Mouse (Mus musculus): ENCODE measurements around the gene Hpse2.
"Not testable (repeated sequence)": the region's sequence is repeated elsewhere in the genome, so short reads cannot be mapped to it uniquely, and the experiment has no call there.

Gene Hpse2

GRCm38 (mm10) chr19:42850444-42850843 is 537.7 kb downstream of the Hpse2 start:
- DNase-seq (ENCODE audit: low spot score) = no peak

- DNase-seq (ENCODE audit: low spot score) = no peak
Measured at GRCm38 (mm10) chr19:42839621-42840294, 548.4 kb downstream of the Hpse2 start.

DNA sequence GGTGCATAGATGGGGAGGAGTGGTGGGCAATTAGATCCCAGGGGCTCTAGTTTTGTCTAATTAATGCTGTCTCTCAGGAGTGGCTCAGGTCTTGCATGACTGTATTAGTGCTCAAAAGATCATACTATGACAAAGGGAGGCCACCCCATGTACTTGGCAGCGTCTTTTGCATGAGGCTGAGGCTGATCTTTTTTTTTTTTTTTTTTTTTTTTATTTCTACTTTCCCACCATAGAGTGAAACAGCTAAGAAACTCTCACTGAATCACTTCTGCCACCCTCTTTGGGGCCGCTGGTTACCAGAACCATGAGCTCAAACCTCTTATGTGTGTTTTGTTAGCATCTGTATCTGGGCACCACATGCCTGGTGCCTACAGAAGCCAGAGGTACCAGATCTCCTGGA is 549.0 kb downstream of the Hpse2 start:
- no peak for DNase-seq (ENCODE audit: low spot score)

GRCm38 (mm10) chr19:42838271-42838670 is 549.9 kb downstream of the Hpse2 start:
- no peak for DNase-seq (ENCODE audit: low spot score)

DNA sequence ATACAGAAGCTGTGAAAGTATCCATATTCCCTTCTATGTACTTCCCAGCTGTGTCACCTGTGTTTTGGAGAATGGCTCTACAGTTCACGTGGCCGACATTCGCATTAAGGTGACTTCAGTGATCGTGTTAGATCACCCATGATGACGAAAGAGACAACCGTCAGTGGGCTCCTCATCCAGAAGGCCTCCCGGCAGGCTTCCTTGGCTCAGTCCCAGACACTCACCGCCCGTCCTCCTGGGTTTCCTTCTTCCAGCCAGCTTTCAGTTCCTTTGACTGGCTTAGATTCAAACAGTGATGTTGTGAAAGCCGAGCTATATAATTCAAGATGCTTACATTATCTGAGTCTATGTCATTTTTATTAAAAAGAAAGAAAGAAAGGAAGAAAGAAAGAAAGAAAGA is 550.6 kb downstream of the Hpse2 start:
- DNase-seq (ENCODE audit: low spot score) = no peak

GRCm38 (mm10) chr19:42833126-42833525 is 555.0 kb downstream of the Hpse2 start:
- no peak for DNase-seq (ENCODE audit: low spot score)

GRCm38 (mm10) chr19:42832251-42832650 is 555.9 kb downstream of the Hpse2 start:
- no peak for DNase-seq (ENCODE audit: low spot score)

DNA sequence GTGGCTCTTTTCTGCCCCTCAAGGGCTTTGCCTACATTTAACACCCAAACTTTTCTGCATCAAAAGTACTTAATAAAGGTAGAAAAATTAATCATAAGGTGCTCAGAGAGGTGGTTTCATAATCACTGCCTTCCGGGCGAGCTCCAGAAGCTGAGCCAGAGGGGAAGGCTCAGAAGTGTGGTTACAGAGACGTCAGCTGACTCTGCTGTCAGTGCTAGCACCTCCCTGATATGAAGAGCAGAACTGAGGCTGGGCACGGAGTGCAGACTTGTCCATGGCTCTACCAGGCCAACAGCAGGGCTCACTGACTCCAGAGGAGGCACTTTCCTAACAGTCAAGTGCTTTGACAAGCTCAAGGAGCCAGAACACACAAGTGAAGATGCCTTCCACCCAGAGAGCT is 559.0 kb downstream of the Hpse2 start:
- no peak for DNase-seq (ENCODE audit: low spot score)

GRCm38 (mm10) chr19:42827843-42828242 is 560.3 kb downstream of the Hpse2 start:
- no peak for DNase-seq (ENCODE audit: low spot score)

DNA sequence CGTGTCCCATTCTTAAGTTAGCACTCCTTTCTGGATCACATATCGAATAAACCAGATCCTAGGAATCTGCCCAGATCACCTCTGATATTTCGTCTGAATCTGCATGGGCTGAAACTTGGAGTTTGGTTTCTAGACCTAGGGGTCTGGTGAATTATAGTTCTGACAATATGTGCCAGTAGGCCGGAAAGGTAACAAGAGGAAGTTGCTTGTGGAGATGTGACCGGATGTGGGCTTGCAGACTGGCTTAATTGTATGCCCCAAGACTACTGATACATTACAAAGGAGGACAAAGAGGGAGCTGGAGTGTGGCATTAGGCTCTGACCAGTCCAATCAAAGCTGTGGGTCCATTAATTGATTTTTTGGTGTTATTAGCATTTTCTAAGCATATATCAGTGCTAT is 568.0 kb downstream of the Hpse2 start:
- no peak for DNase-seq (ENCODE audit: low spot score)

DNA sequence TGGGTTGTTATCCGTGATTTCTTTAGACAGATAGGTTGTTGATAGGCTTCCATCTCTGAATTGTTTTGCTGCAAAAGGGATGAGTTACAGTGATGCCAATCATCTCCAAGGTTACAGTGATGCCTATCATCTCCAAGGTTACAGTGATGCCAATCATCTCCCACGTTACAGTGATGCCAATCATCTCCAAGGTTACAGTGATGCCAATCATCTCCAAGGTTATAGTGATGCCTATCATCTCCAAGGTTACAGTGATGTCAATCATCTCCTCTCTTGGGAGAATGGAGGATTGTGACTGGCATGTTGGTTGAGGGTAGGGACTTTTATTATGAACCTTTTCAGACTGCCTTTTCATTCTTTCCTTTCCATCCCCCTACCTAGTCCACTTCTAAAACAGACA is 570.4 kb downstream of the Hpse2 start:
- DNase-seq (ENCODE audit: low spot score) = no peak

DNA sequence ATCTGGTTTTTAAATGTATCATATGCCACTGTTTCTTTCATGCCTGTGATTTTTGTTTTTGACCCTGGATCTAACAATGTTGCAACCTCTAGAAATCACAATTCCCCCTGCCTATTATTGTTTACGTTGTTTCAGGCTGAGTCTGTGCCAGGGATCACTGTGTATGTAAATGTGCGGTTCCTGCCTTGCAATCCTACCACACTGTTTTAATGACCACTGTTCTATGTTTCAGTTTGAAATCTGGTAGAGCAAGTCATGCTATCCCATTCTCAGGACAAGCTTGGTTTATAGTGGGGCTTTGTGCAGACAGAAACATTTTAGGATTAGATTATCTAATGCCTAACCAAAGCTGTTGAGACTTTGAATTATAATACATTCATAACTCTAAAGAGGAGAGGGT is 571.9 kb downstream of the Hpse2 start:
- no peak for DNase-seq (ENCODE audit: low spot score)

DNA sequence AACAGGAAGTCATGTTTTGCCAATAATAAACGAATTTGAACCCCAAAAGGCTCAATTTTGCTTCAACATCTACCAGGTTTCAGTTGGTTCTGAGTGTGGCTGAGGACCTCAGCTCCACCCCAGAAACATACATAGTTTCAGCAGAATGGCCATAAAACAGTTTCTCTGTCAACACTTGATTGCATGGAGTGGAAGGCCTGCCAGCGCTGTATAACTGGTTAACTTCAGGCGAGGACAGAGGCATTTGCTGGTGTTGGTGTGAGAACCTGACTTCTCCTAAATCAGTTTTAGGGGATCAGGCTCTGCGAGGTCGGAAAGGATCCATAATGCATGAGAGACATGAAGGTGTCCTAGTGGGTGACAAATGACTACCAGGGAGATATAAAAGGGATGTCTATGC is 578.0 kb downstream of the Hpse2 start:
- DNase-seq (ENCODE audit: low spot score) = no peak

GRCm38 (mm10) chr19:42809491-42809890 is 578.7 kb downstream of the Hpse2 start:
- DNase-seq (ENCODE audit: low spot score) = no peak

DNA sequence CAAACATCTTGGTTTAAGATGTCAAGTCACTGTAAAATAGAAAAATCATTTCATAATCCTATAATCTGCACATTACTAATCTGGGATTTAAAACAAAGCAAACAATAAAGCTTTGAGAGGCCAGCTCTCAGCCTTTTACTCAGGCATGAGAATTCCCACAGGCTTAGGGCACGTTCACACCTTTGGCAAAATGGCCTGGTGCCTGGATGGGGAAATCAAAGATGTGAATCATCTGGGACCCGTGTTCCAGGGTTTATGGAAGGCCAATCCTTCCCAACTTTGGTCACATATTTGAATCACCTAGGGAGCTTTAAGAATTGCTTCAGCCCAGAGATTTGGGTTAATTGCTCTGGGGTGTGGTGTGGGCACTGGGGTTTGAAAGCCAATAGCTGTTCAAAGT is 590.3 kb downstream of the Hpse2 start:
- DNase-seq (ENCODE audit: low spot score) = no peak

DNA sequence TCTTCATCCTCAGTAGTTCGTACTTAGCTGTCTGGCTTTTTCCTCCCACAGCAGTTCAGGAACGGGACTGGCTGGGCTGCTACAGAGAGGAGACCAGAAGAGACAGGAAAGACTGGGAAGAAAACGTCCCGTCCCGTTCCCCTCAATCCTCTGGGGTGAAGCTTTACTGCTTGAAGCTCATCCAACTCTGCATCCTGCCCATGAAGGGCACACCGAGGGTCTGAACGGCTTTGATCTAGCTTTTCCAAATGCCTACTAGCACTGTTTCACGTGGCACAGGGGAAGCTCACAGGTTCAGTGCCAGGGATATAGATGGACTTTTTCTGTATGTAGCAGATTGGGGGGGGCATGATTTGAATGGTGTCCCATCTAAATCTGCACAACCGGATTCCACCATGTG is 592.4 kb downstream of the Hpse2 start:
- DNase-seq (ENCODE audit: low spot score) = no peak

DNA sequence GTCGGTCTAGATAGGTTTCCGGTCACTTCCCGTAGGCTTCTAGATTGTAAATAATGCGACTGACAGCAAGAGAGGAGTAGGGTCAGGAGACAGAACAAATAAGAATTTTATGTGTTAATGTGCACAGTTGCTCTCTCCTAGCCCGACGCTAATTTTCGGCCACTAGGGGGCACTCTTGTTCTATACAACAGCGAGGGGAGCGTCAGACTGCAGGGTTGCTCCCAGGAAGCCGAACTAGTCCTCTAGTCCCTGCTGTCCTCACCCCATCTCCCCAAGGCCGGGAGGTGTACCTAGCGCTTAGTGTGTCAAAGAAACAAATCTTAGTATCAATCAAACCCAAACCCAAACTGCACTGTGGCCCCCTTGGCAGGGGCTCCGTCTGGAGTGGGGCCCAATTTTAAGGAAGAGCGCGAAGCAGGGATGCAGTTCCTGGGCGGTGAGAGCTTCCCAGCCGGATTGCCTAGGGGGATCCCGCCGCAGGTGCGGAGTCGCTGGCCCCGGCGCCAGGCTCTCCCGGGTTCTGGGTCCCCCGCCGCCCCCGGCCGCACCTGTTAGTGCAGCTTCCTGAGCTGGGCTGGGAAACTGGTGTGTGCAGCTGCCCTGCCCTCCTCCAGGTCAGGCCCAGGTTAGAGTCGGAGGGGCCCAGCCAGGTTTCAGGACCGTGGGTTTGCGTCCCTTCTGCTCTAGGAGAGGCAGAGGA is 593.1 kb downstream of the Hpse2 start:
- peak; percentile 59 for DNase-seq (ENCODE audit: low spot score)

- DNase-seq (ENCODE audit: low spot score) = no peak
Measured at GRCm38 (mm10) chr19:42788311-42788710, 599.8 kb downstream of the Hpse2 start.

DNA sequence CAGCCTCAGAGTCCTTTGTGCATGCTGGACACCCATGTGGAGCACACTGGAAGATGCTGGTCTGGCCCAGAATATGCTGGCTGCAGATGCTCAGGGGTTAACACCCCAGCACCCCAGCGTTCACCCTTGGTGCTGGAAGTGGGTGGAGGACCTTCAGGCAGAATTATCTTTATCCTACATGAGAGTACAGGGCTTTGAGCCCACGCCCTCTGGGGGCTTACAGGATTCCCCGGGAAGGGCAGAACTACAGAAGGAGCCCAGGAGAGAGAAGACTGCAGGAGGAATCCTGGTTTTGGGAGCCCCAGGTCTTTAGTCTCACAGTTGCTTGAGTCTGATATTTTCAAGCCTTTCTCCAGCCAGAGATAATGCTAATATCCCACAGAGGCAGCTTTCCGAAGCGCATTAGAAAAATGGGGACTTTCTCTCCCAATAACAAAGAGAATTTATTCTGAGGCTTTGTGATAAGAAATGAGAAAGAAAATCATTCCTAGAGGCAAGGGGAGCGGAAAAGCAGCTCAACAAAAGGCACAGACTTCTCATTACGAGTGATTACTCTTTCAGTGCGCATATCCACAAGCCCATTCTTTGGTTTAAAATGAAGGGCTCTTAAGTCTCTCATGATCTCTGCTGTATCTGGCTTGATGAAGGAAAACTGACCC is 602.5 kb downstream of the Hpse2 start:
- no peak for DNase-seq (ENCODE audit: low spot score)

- no peak for DNase-seq (ENCODE audit: low spot score)
Measured at GRCm38 (mm10) chr19:42785129-42785528, 603.0 kb downstream of the Hpse2 start.

- DNase-seq (ENCODE audit: low spot score) = not testable (repeated sequence)
Measured at GRCm38 (mm10) chr19:42780156-42780538, 608.0 kb downstream of the Hpse2 start.

DNA sequence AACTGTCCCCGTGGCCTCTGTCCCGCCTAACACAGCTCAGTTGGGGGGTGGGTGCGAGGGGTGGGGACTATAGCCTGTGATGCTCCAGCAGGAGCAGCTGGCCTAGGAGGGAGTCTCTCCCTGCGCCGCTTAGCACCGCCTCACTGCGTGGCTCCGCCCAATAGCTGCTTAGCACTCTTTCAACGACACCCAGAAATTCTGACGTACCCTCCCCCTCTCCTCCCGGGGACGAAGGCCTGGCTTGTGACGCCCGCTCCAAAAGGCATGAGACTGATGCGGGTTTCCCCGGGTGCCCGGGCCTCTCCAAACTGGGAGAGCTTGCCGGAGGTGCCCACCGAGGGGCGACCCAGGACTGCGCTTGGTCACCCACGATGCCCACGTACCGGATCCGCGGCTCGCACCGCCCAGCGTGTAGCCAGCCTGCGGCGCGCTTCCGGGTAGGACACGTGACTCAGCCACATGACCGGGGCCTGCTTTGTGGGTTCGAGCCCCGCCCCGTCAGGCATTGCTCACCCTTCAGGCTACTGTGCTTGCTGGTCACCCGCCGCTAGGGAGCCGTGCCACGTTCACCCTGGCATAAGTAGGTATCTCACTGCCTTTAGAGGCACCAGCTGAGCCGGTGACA is 608.5 kb downstream of the Hpse2 start, which contains the start of gene Hps1:
TSS of gene Hps1 (minus strand) at position 448 of the 625 bp plus-strand sequence.
- DNase-seq (ENCODE audit: low spot score) = peak; percentile 86

DNA sequence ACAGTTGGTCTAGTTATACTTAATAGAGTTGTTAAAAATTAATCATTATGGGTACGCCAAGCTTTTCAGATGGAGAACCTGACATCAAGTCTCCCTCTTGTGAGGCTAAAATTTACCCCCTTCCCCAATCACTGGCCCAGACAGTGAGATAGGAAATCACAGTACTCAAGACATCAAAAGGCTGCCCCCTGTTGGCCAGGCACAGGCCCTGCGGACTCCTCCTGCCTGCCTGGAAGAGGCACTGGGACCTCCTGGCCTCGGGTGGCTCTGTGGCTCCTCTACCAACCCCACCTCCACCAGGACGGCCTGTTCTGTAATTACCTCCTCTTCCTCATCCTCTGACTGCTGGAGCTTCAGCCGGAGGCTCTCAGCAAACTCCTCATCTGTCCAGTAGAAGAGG is 610.4 kb downstream of the Hpse2 start:
- no peak for DNase-seq (ENCODE audit: low spot score)
